Comparison of ENCODE assay signal across 8 mouse cellular contexts in genomic region chr19:4992904-4993303, GRCm38 (mm10). TPM values are rescaled to one million over a fixed set of nuclear protein-coding genes. Genes with fewer than 3 reads are reported as not detected.
DNase-seq lines count a peak whose midpoint lies in the region; ATAC-seq lines count a peak whose summit lies in the region.

No protein-coding gene starts in this region.

- peak; percentile 55; the same call in 1 of the 2 replicates for ATAC-seq in embryonic facial prominence, embryonic 14.5 days (ENCODE audit: low read depth)
- ATAC-seq in lung, embryonic 16.5 days (ENCODE audit: low read depth), result peak; percentile 81
- ATAC-seq in stomach, embryonic 16.5 days (ENCODE audit: insufficient read depth, low FRiP score), result peak; percentile 89

- no peak overlapping the region for H3K27ac ChIP-seq in embryonic facial prominence, embryonic 14.5 days (replicated peaks; ENCODE audit: low read depth, low read length)
- H3K27ac ChIP-seq in embryonic facial prominence, embryonic 10.5 days (replicated peaks), result no peak overlapping the region
- H3K27ac ChIP-seq in lung, embryonic 16.5 days (ENCODE audit: low read length), result no peak overlapping the region
- H3K27ac ChIP-seq in stomach, embryonic 16.5 days (ENCODE audit: low read length), result no peak overlapping the region

- DNase-seq in embryonic facial prominence, embryonic 14.5 days (ENCODE audit: low spot score), result peak; percentile 80
- no peak for DNase-seq in embryonic facial prominence, embryonic 10.5 days (ENCODE audit: low spot score)
- peak; percentile 97 for DNase-seq in 3T3-L1 (ENCODE audit: low read depth, low spot score)
- DNase-seq in brain, adult 2 months (ENCODE audit: low read depth, low spot score), result peak; percentile 98
- peak; percentile 81 to 92 for DNase-seq in frontal cortex, postnatal 36 days (ENCODE audit: low spot score in 2 of 2)
- peak; percentile 62 for DNase-seq in induced T-regulatory cell, adult 2 months (ENCODE audit: low read depth)

- no peaks in the 10 kb centered on the region for H3K36me3 ChIP-seq in embryonic facial prominence, embryonic 14.5 days (ENCODE audit: control insufficient read depth, insufficient read depth, low read length)
- H3K36me3 ChIP-seq in embryonic facial prominence, embryonic 10.5 days (replicated peaks), result no peaks in the 10 kb centered on the region
- no peaks in the 10 kb centered on the region for H3K36me3 ChIP-seq in lung, embryonic 16.5 days (ENCODE audit: control insufficient read depth, insufficient read depth, low read length)
- no peaks in the 10 kb centered on the region for H3K36me3 ChIP-seq in stomach, embryonic 16.5 days (ENCODE audit: control insufficient read depth, insufficient read depth, low read length)

- no peak overlapping the region for H3K9ac ChIP-seq in embryonic facial prominence, embryonic 14.5 days (ENCODE audit: low read depth, low read length)
- H3K9ac ChIP-seq in lung, embryonic 16.5 days (ENCODE audit: low read length), result no peak overlapping the region
- H3K9ac ChIP-seq in stomach, embryonic 16.5 days (ENCODE audit: low read length), result no peak overlapping the region

- 2% methylated on average over 9 of the region's 9 CpGs for WGBS in embryonic facial prominence, embryonic 14.5 days
- WGBS in embryonic facial prominence, embryonic 10.5 days, result 4% methylated on average over 9 of the region's 9 CpGs
- WGBS in lung, embryonic 16.5 days, result 5% methylated on average over 9 of the region's 9 CpGs
- WGBS in stomach, embryonic 16.5 days, result 6% methylated on average over 9 of the region's 9 CpGs

- no peaks in the 10 kb centered on the region for H3K9me3 ChIP-seq in embryonic facial prominence, embryonic 14.5 days (ENCODE audit: control insufficient read depth, low read length)
- no peaks in the 10 kb centered on the region for H3K9me3 ChIP-seq in embryonic facial prominence, embryonic 10.5 days
- no peaks in the 10 kb centered on the region for H3K9me3 ChIP-seq in lung, embryonic 16.5 days (ENCODE audit: control insufficient read depth, low read length)
- H3K9me3 ChIP-seq in stomach, embryonic 16.5 days (replicated peaks; ENCODE audit: control insufficient read depth, low read length), result no peaks in the 10 kb centered on the region

- H3K4me2 ChIP-seq in embryonic facial prominence, embryonic 14.5 days (ENCODE audit: low read depth, low read length), result no peak overlapping the region
- H3K4me2 ChIP-seq in lung, embryonic 16.5 days (ENCODE audit: low read depth, low read length), result no peak overlapping the region
- H3K4me2 ChIP-seq in stomach, embryonic 16.5 days (ENCODE audit: low read depth, low read length), result no peak overlapping the region

- no peak overlapping the region for H3K4me3 ChIP-seq in embryonic facial prominence, embryonic 14.5 days (ENCODE audit: low read depth, low read length)
- no peak overlapping the region for H3K4me3 ChIP-seq in embryonic facial prominence, embryonic 10.5 days
- H3K4me3 ChIP-seq in lung, embryonic 16.5 days (ENCODE audit: low read length), result no peak overlapping the region
- H3K4me3 ChIP-seq in stomach, embryonic 16.5 days (replicated peaks; ENCODE audit: low read length), result no peak overlapping the region

- H3K4me1 ChIP-seq in embryonic facial prominence, embryonic 14.5 days (ENCODE audit: control insufficient read depth, insufficient read depth, low read length), result 0 out of 2 replicates have a peak, but pooled peaks cover 3% of the 10 kb centered on the region
- H3K4me1 ChIP-seq in embryonic facial prominence, embryonic 10.5 days, result peaks cover 11% of the 10 kb centered on the region
- no peaks in the 10 kb centered on the region for H3K4me1 ChIP-seq in lung, embryonic 16.5 days (replicated peaks; ENCODE audit: control insufficient read depth, insufficient read depth, low read length)
- H3K4me1 ChIP-seq in stomach, embryonic 16.5 days (ENCODE audit: control insufficient read depth, insufficient read depth, low read length), result no peaks in the 10 kb centered on the region

- peaks cover 43% of the 10 kb centered on the region for H3K27me3 ChIP-seq in embryonic facial prominence, embryonic 14.5 days (replicated peaks; ENCODE audit: control insufficient read depth, insufficient read depth, low read length)
- peaks cover 74% of the 10 kb centered on the region for H3K27me3 ChIP-seq in embryonic facial prominence, embryonic 10.5 days (replicated peaks; ENCODE audit: low read depth, poor library complexity, severe bottlenecking)
- H3K27me3 ChIP-seq in lung, embryonic 16.5 days (ENCODE audit: control insufficient read depth, insufficient read depth, low read depth, low read length), result peaks cover 23% of the 10 kb centered on the region
- H3K27me3 ChIP-seq in stomach, embryonic 16.5 days (ENCODE audit: control insufficient read depth, insufficient read depth, low read length), result peaks cover 26% of the 10 kb centered on the region

RNA-seq across cellular contexts. Expression of gene Npas4, which starts 2.8 kb away (rescaled TPM):
- polyA plus RNA-seq in embryonic facial prominence, embryonic 14.5 days (2014; fragmentation: Nextera tagmentation; extraction: Ambion mirVana), result 0.07 TPM in 1 of 2 replicates, not detected in the other
- polyA plus RNA-seq in embryonic facial prominence, embryonic 10.5 days (2016; fragmentation: Nextera tagmentation; extraction: Ambion mirVana), result not detected in 2 replicates
- 0.09 TPM in 1 of 2 replicates, not detected in the other for polyA plus RNA-seq in lung, embryonic 16.5 days (2015; fragmentation: Nextera tagmentation; extraction: Ambion mirVana)
- polyA plus RNA-seq in stomach, embryonic 16.5 days (2015; fragmentation: Nextera tagmentation; extraction: Ambion mirVana), result 0.23 and 0.34 TPM in 2 replicates

RNA-seq across cellular contexts. Expression of gene Slc29a2, which starts 30.8 kb away (rescaled TPM):
- polyA plus RNA-seq in embryonic facial prominence, embryonic 14.5 days (2014; fragmentation: Nextera tagmentation; extraction: Ambion mirVana), result 4.0 and 4.1 TPM in 2 replicates
- polyA plus RNA-seq in embryonic facial prominence, embryonic 10.5 days (2016; fragmentation: Nextera tagmentation; extraction: Ambion mirVana), result 7.1 and 8.5 TPM in 2 replicates
- 2.7 and 3.6 TPM in 2 replicates for polyA plus RNA-seq in lung, embryonic 16.5 days (2015; fragmentation: Nextera tagmentation; extraction: Ambion mirVana)
- polyA plus RNA-seq in stomach, embryonic 16.5 days (2015; fragmentation: Nextera tagmentation; extraction: Ambion mirVana), result 3.1 and 3.3 TPM in 2 replicates

RNA-seq across cellular contexts. Expression of gene Mrpl11, which starts 31.0 kb away (rescaled TPM):
- polyA plus RNA-seq in embryonic facial prominence, embryonic 14.5 days (2014; fragmentation: Nextera tagmentation; extraction: Ambion mirVana), result 104 and 109 TPM in 2 replicates
- 164 and 165 TPM in 2 replicates for polyA plus RNA-seq in embryonic facial prominence, embryonic 10.5 days (2016; fragmentation: Nextera tagmentation; extraction: Ambion mirVana)
- 90.6 and 93.4 TPM in 2 replicates for polyA plus RNA-seq in lung, embryonic 16.5 days (2015; fragmentation: Nextera tagmentation; extraction: Ambion mirVana)
- 79.6 and 80.5 TPM in 2 replicates for polyA plus RNA-seq in stomach, embryonic 16.5 days (2015; fragmentation: Nextera tagmentation; extraction: Ambion mirVana)

RNA-seq across cellular contexts. Expression of gene B4gat1, which starts 45.7 kb away (rescaled TPM):
- 42.9 and 51.5 TPM in 2 replicates for polyA plus RNA-seq in embryonic facial prominence, embryonic 14.5 days (2014; fragmentation: Nextera tagmentation; extraction: Ambion mirVana)
- 34.7 and 36.1 TPM in 2 replicates for polyA plus RNA-seq in embryonic facial prominence, embryonic 10.5 days (2016; fragmentation: Nextera tagmentation; extraction: Ambion mirVana)
- 47.6 and 49.4 TPM in 2 replicates for polyA plus RNA-seq in lung, embryonic 16.5 days (2015; fragmentation: Nextera tagmentation; extraction: Ambion mirVana)
- 41.8 and 44.1 TPM in 2 replicates for polyA plus RNA-seq in stomach, embryonic 16.5 days (2015; fragmentation: Nextera tagmentation; extraction: Ambion mirVana)

RNA-seq across cellular contexts. Expression of gene AC124502.3, which starts 45.8 kb away (rescaled TPM):
- 0.51 and 1.7 TPM in 2 replicates for polyA plus RNA-seq in embryonic facial prominence, embryonic 14.5 days (2014; fragmentation: Nextera tagmentation; extraction: Ambion mirVana)
- polyA plus RNA-seq in embryonic facial prominence, embryonic 10.5 days (2016; fragmentation: Nextera tagmentation; extraction: Ambion mirVana), result 3.1 and 4.2 TPM in 2 replicates
- polyA plus RNA-seq in lung, embryonic 16.5 days (2015; fragmentation: Nextera tagmentation; extraction: Ambion mirVana), result 2.5 and 3.5 TPM in 2 replicates
- polyA plus RNA-seq in stomach, embryonic 16.5 days (2015; fragmentation: Nextera tagmentation; extraction: Ambion mirVana), result 0.99 and 1.3 TPM in 2 replicates
